Mouse (Mus musculus): ENCODE results near the gene AC161166.1.
A peak's percentile ranks its signal among the peaks of the same experiment; 100 is the strongest.

- peak; percentile 17; the same call in 1 of the 2 replicates for TF ChIP-seq CTCF (IDR thresholded peaks at IDR 0.05)
- no peak for TF ChIP-seq EP300 (IDR thresholded peaks at IDR 0.05)
These were observed 30.6 kb downstream of the AC161166.1 start, which contains the start of gene Cadm4 for GRCm38 (mm10) chr7:24481474-24482207.

Measured in lung, postnatal 0 days (tissue).